Mouse (Mus musculus) megakaryocyte-erythroid progenitor cell, adult 5-6 weeks (primary cell): ENCODE measurements at regions not wholly inside any gene's neighbourhood (a gene's known extent, or its start where the extent isn't known, plus 50 kb on each side); places are given as distances from the start of the nearest gene placed in this dataset.

Source experiments
- ATAC-seq: replicated peaks from 2 replicates; pipeline ENCODE4 v1.8.0; 2016; ENCODE audit warnings: mild to moderate bottlenecking, inconsistent platforms; ENCODE audit not compliant: severe bottlenecking, poor library complexity, low FRiP score, low TSS enrichment

GRCm38 (mm10) chr4:125282154-125282973 lies 154.7 kb upstream of the Zc3h12a start:
- ATAC-seq = no peak

GRCm38 (mm10) chr4:125279165-125279564 lies 151.5 kb upstream of the Zc3h12a start:
- no peak for ATAC-seq

GRCm38 (mm10) chr4:125276861-125277260 lies 149.2 kb upstream of the Zc3h12a start:
- ATAC-seq = no peak

- no peak for ATAC-seq
Measured at GRCm38 (mm10) chr4:125275259-125275658, 147.6 kb upstream of the Zc3h12a start.

DNA sequence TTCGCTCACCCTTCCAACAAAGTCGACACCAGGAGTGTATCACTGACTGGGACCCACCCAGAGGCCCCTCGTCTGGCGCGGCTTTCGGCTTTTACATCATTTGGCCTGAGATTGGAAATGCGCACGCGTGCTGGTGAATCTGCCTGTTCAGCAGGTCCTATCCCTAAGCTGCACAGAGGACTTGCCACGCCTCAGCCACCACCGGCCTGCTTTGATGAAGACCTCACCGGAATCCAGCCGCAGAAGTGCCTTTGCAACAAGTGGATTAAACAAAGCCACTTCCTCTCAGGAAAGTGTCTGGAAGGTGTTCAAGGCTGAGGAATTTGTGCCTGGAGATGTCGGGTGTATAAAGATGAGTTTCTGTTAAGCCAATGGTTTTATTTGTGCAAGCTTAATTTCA lies 143.3 kb upstream of the Zc3h12a start:
- ATAC-seq = no peak

GRCm38 (mm10) chr4:125266212-125266611 lies 138.6 kb upstream of the Zc3h12a start:
- ATAC-seq = no peak

DNA sequence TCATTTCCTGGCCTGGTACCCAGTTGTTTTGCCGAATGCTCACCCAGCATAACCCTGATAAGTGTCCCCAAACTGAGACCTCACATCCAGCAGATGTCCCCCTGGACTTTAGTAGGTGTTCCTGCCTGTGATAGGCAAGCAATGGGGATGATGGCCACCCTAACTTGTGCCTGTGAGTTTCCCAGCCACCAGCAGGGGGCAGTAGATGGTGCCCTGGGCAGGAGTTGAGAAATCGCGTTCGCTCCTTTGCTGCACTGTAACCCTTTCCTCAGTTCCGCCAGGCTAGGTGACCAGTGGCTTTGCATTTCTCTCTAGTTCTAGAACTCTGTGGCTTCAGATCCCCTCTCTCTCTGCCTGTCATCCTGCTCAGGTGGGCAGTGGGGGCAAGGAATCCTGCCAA lies 137.9 kb upstream of the Zc3h12a start:
- ATAC-seq = no peak

DNA sequence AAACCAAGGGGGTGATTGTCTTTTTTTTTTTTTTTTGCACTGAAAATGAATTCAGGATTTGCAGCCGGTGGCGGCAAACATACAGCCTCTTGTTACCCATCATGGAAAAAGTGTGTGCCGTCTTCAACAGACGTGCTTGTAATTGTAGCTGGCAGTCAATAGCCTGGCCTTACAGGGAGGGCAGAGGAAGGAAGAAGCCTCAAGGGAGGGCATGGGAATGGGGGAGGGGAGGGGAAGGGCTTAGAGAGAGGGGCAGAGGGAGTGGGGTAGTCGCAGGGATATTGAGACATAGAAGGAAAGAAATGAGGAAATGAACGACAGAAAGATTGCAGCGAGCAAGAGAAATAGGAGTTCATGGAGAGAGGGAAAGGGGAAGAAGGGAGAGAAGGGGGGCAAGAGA lies 137.4 kb upstream of the Zc3h12a start:
- ATAC-seq = no peak

- ATAC-seq = no peak
Measured at GRCm38 (mm10) chr4:125261547-125261946, 133.9 kb upstream of the Zc3h12a start.

- ATAC-seq = no peak
Measured at GRCm38 (mm10) chr4:125259306-125259705, 131.7 kb upstream of the Zc3h12a start.

DNA sequence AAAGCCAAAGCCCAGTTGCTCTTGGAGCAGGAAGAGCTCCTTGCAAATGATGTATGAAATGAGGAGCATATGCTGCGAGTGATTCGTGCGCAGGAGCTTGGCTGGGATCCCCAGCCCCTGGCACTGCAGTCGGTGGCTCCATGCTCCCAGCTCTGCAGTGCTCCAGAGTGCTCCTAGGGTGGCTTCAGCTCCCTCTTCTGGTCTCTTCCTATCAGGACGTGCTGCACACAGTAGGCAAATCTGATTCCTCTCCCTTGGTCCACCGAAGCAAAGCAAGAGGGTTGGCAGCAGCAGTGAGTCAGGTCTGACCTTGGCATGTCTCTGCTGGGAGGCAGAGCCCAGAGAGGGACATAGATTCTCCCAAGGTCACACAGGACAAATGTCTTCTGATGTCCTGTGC lies 130.3 kb upstream of the Zc3h12a start:
- no peak for ATAC-seq

DNA sequence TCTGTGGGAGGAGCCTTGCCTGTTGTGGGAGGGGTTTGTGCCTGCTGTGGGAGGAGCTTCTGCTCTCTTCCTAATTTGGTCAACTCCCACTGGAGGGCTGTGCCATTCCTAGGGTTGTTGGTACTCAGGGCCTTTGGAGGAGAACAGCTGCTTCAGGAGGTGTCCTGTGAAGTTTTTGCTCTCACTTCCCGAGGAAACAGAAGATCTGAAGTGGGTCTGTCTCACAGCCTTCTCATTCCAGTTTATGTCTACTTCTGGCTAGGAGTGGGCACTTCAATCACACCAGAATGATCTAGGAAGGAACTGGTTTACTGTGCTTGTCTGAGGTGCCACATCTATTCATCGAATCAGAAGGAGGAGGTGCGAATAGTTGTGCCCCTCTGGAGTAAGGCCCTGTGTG lies 125.5 kb upstream of the Zc3h12a start:
- ATAC-seq = no peak

DNA sequence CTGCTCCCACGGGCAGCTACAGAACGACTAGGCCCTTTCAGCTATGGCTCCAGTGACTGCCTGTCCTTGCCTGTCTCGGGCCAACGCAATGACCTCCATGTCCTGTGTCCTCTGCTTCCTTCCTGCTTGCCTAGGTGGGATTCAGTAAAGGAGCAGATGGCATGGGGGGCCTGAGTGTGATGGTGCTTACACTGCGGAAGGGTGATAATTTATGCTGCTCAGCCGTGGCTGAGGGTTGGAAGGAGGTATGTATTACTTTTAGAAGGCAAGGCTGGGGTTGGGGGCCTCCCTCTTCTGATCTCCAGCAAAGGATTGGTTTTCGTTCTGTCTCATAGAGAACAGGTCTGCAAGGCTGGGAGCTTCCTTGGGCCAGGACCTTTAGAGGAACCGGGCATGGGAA lies 124.6 kb upstream of the Zc3h12a start:
- no peak for ATAC-seq

DNA sequence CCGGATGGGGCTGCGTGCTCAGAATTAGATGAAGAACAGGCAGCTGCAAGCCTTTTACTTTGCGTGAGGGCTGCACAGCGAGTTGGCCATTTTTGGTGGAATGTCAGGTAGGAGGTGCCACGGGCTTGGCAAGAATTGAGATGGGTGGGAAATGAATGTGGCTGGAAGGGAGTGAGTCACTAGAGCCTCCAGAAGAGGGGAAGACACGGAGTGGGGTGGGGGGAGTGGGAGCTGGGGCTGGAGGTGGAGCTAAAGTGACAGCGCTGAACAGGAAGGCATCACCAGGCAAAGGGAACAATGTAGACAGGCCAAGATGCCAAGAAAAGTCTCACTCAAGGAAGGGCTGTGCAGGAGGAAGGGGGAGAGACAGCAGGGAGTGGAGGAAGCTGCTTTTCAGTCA lies 121.4 kb upstream of the Zc3h12a start:
- ATAC-seq = no peak

DNA sequence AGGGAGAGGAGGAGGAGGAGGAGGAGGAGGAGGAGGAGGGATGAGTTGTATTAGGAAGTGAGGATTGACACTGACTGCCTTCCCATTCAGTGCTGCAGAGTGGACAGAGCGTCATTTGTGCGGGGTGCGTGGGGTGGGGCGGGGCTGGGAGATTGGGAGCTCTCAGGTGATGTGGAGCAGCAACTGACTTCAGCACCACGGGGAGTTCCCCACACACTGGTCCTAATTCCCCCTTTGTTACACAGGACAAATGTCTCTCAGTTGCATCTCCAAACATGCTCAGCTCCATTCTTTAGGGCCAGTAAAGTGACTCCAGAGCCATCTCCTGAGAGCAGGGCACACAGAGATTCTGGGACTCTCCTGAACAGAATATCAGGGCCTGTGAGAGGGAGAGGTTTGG lies 118.5 kb upstream of the Zc3h12a start:
- no peak for ATAC-seq

DNA sequence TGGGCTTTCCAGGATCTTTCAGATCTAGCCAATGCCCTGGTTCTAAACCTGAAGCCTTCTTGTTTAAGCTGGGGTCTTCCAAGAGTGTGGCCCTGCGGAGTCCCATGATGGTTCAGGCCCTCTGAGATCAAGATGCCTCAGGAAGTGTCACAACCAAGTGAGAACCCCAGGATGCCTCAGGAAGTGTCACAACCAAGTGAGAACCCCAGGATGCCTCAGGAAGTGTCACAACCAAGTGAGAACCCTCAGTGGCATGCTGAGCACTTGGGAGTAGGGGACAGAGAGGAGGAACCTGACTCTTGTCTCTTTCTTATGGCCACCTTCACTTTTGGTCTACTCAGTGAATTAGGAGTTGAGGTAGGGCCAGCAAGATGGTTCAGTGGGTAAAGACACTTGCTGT lies 114.9 kb upstream of the Zc3h12a start:
- ATAC-seq = no peak

DNA sequence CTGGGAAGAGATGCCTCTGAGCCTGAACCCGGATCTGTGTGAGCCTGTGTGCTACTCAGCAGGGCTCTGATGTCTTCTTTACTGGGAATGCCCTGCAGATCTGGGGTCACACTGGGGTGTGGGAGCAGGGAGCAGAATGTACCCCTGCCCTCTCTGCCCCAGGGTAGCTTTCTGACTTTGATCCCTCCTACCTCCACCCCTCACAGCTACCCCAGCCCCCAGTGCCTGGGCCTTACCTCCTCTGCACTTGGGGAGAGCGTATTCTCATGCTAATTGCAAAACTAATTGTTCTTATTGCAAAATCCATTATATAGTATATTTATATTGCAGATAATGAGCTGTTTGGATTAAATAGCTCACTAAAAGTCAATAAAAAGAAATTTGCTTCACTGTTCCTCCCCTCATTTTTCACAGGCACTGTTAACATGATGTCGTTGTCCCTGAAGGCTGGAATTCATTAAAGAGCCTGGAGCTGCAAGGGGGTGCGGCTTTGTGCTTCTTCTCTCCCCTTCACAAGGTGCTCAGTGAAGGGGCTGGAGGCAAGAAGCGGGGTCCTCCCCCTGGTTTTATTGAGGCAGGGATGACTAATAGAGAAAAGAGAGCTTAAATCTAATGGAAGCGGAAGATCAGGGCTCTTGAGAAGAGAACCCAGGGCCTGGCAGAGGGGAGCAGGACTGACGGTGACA lies 114.1 kb upstream of the Zc3h12a start:
- ATAC-seq = no peak

- no peak; the same call in 1 of the 2 replicates for ATAC-seq
Measured at GRCm38 (mm10) chr4:125231711-125232260, 104.1 kb upstream of the Zc3h12a start.

DNA sequence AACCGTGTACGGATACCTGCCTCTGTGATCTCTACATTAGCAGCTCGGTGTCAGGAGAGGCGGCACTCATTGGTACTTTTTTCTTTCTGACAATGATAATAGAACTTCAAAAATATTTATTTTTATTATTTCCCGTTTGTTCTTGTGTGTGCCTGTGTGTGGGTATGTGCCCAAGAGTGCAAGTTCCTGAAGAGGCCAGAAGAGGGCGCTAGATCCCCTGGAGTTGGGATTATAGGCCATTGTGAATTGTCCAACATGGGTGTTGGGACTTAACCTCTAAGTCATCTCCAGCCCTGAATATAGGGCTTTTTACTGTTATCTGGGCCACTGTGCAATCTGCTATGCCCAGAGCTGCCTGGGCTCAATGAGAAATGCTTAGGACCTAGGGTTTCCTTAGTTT lies 99.6 kb upstream of the Zc3h12a start:
- ATAC-seq = no peak

- ATAC-seq = no peak
Measured at GRCm38 (mm10) chr4:125222922-125223321, 95.3 kb upstream of the Zc3h12a start.

DNA sequence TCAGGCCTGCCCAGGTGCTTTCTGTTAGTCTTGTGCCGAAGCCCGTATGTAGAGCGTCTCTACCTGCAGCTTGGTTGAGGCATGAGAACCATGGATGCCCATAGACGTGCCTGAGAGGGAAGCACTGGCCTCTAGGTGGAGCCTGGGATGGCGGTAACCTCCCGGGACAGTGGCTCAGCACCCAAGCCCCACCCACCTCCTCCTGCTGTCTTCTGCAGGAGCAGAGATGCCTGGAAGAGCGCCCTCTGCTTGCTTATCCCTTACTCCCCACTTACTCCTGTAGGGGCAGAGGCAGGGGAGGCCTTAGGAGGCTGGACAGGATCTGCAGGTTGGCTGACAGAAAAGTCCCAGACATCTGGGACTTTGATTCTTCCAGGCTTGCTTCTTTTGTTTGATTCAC lies 92.7 kb upstream of the Zc3h12a start:
- peak; percentile 52; the same call in 1 of the 2 replicates for ATAC-seq
